Mouse (Mus musculus): ENCODE results near the gene Cacnb1. TPM values are rescaled to one million over a fixed set of nuclear protein-coding genes. Genes with fewer than 3 reads are reported as not detected.

The Cacnb1 gene
- polyA plus RNA-seq, 1 experiment from 2014 or later = 6.5 TPM

DNA sequence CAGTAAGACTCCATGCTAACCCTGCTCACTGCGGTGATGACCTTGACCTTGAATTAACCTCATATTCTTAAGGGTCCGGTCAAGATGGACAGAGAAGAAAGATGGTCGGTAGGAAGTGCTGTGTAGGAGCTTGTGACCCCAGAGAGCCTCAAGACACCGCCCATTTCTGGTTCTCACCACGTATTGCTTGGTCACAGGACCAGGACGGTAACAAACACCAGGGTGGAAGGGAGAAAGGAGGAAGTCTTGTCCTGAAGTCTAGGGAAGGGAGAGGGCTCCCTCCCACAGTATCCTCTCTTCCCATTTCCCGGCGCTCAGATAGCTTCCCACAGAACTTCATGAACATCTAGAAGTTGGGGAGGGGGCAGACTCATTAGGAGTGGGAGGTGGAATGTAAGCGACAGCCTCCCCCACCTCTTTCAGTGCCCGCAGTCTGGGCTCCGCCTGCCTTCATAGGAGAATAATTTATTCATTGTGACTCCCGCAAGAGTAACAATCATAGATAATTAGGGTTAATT, 28.8 kb upstream of the Cacnb1 start:
- Histone ChIP-seq H3K27ac (no peak overlapping the region; the same call in 1 of the 2 replicates), H3K27me3 (ENCODE audit: low read depth, poor library complexity, severe bottlenecking) (peaks cover 87% of the 10 kb centered on the region), H3K4me1 (peaks cover 31% of the 10 kb centered on the region), H3K9me3 (replicated peaks) (no peaks in the 10 kb centered on the region), H3K36me3 (no peaks in the 10 kb centered on the region), H3K4me3 (peak overlapping the region; percentile 48)
- 6% methylated on average over 12 of the region's 12 CpGs for WGBS
- no peak for DNase-seq (ENCODE audit: low spot score)

DNA sequence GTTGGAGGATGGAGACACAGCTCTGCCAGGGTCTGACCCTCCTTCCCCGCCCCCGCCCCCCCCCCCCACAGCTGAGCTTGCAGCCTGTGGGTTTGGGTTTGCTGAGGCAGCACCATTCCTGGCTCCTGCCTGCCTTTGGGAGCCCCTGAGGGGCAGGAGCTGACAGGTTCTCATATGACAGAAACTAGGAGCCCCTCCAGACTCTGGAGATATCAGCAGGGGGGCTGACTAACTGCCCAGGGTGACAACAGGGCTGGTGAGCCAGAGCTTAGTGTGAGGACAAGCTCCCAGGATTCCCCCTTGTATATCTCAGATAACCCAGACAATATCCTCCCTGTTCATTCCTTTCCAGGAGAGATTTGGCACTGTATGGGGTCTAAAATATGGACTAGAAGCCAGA, 28.1 kb upstream of the Cacnb1 start:
- no CpG with 5 or more reads among the region's 2 CpGs for WGBS
- no peak for DNase-seq (ENCODE audit: low spot score)
- peaks cover 34% of the 10 kb centered on the region for H3K4me1 ChIP-seq
- H3K36me3 ChIP-seq = no peaks in the 10 kb centered on the region
- H3K9me3 ChIP-seq (replicated peaks) = no peaks in the 10 kb centered on the region
- H3K27me3 ChIP-seq (ENCODE audit: low read depth, poor library complexity, severe bottlenecking) = peaks cover 86% of the 10 kb centered on the region
- no peak overlapping the region for H3K27ac ChIP-seq
- H3K4me3 ChIP-seq = no peak overlapping the region

DNA sequence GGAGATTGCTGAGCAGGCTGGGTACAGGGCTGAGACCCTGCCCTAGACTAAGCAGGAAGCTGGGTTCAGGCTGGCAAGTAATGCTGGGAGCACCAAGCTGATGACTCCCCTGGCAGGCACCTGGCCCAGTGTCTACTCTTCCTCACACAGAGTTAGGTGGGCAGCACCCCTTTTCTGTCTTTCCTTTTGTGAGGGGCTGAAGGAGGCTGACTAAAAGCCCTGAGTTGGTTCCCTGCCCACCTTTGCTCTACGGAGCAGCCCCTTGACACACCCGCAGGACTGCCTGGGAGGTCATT, 27.6 kb upstream of the Cacnb1 start:
- no peaks in the 10 kb centered on the region for H3K36me3 ChIP-seq
- DNase-seq (ENCODE audit: low spot score) = no peak
- peaks cover 34% of the 10 kb centered on the region for H3K4me1 ChIP-seq
- no peak overlapping the region for H3K27ac ChIP-seq
- 20% methylated on average over 2 of the region's 2 CpGs for WGBS
- no peaks in the 10 kb centered on the region for H3K9me3 ChIP-seq (replicated peaks)
- no peak overlapping the region for H3K4me3 ChIP-seq
- peaks cover 81% of the 10 kb centered on the region for H3K27me3 ChIP-seq (ENCODE audit: low read depth, poor library complexity, severe bottlenecking)

DNA sequence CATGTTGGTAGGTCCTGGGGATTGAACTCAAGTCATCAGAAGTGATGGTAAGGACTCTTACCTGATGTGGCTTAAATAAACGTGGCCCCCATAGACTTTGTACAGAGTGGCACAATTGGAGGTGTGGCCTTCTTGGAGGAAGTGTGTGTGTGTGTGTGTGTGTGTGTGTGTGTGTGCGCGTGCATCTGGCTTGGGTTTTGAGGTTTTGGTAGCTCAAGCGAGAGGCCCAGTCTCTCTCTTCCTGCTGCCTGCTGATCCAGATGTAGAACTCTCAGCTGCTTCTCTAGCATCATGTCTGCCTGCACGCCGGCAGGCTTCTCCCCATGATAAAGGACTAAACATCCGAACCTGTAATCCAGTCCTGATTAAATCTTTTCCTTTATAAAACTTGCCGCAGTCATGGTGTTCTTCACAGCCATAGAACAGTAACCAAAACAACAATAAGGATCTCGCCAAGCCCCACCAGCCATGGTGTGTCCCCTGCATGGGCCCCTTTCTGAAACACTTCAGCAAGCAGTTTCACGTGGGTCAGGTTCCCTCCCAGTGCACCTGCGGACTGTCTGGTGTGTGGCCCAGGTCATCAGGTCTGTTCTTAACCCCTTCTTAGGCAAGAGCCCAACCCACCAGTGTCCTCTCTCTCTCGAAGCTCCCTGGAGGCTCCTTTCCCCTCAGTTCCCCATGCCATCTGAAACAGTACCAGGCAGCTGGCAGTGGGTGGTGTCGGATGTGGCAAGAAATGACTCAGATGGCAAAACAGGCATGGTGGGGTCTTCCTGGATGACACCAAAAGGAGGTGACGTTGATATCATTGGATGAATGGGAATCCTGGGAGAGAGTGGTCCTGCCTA, 27.1 kb upstream of the Cacnb1 start:
- Histone ChIP-seq H3K9me3 (replicated peaks) (no peaks in the 10 kb centered on the region), H3K27me3 (ENCODE audit: low read depth, poor library complexity, severe bottlenecking) (peaks cover 75% of the 10 kb centered on the region), H3K4me1 (peaks cover 34% of the 10 kb centered on the region), H3K4me3 (no peak overlapping the region), H3K36me3 (no peaks in the 10 kb centered on the region), H3K27ac (no peak overlapping the region)
- 74% methylated on average over 14 of the region's 14 CpGs for WGBS
- no peak for DNase-seq (ENCODE audit: low spot score)

DNA sequence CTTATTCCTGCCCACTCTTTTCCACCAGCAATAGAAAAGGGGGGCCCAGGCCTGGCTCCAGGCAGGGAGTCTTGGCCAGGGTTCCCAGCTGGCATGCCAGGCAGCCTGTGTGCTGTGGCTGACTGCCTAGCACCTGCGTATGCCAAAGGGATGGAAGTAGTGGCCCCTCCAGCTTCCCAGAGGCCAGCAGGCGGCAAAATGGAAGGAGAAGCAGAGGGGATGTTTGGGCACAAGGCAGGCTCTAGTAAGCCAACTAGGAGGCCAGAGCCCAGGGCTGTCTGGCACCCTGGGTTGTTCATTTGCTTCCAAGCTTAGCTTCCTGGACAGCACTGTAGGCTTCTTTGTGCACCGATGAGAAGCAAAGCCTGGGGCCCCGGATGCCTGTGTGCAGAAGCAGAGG, 24.9 kb upstream of the Cacnb1 start:
- Histone ChIP-seq H3K27ac (no peak overlapping the region; the same call in 1 of the 2 replicates), H3K4me3 (no peak overlapping the region), H3K27me3 (ENCODE audit: low read depth, poor library complexity, severe bottlenecking) (peaks cover 62% of the 10 kb centered on the region), H3K9me3 (replicated peaks) (no peaks in the 10 kb centered on the region), H3K36me3 (no peaks in the 10 kb centered on the region), H3K4me1 (peaks cover 30% of the 10 kb centered on the region)
- WGBS = 85% methylated on average over 4 of the region's 4 CpGs
- DNase-seq (ENCODE audit: low spot score) = no peak

DNA sequence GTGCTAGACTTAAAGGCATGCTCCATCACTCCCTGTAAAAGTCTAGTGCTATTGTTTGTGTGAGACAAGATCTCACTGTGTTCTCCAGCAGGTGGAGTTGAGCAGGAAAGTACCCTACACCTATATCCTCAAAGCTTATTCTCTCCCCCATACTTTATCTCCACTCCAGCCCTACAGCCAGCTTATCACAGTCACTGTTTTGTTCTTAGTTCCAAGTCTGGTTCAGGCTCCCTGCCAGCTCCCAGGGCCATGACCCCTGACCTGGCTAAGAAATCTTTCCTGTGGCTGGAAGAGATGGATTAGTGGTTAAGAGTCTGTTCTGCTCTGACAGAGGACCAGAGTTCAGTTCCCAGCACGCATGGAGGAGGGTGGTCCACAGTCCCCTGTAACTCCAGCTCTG, 23.6 kb upstream of the Cacnb1 start:
- H3K9me3 ChIP-seq (replicated peaks) = no peaks in the 10 kb centered on the region
- WGBS = 70% methylated on average over 1 of the region's 1 CpGs
- no peak overlapping the region for H3K27ac ChIP-seq
- H3K4me3 ChIP-seq = no peak overlapping the region
- H3K27me3 ChIP-seq (ENCODE audit: low read depth, poor library complexity, severe bottlenecking) = peaks cover 49% of the 10 kb centered on the region
- no peak for DNase-seq (ENCODE audit: low spot score)
- H3K36me3 ChIP-seq = no peaks in the 10 kb centered on the region
- peaks cover 17% of the 10 kb centered on the region for H3K4me1 ChIP-seq

DNA sequence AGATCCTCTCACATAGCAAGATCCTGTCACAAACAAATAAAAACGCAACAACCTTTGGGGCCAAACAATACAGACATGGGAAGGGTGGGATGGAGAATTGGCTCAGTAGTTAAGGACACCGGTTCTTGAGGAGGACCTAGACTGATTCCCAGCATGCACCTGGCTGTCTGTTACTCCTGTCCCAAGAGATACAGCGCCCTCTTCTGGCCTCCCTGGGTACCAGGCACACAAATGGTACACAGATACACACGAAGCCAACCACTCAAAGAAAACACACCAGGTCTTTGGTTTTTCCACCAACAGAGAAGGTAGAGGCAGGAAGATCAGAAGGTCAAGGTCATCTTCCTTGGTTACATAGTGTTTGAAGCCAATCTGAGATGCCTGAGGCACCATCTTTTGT, 22.8 kb upstream of the Cacnb1 start:
- no peak for DNase-seq (ENCODE audit: low spot score)
- WGBS = 67% methylated on average over 4 of the region's 4 CpGs
- H3K9me3 ChIP-seq (replicated peaks) = no peaks in the 10 kb centered on the region

DNA sequence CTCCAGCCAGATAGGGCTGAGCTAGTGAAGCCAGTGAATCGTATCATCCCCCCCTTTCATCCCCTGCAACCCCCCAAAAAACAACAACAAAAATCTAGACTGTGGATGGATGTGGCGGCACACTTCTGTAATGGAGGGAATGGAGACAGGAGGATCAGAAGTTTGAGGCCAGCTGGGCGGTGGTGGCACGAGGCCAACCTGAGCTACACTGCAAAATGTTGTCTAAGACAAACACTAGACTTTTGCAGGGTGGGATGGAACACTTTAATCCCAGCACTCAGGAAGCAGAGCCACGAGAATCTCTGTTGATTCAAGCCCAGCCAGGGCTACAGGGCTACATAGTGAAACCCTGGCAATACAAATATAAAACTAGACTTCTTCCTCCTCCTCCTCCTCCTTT, 21.2 kb upstream of the Cacnb1 start:
- no peaks in the 10 kb centered on the region for H3K9me3 ChIP-seq (replicated peaks)
- H3K4me1 ChIP-seq = peaks cover 14% of the 10 kb centered on the region
- DNase-seq (ENCODE audit: low spot score) = no peak
- H3K4me3 ChIP-seq = no peak overlapping the region
- no peak overlapping the region for H3K27ac ChIP-seq
- H3K36me3 ChIP-seq = no peaks in the 10 kb centered on the region
- WGBS = 70% methylated on average over 5 of the region's 5 CpGs
- peaks cover 25% of the 10 kb centered on the region for H3K27me3 ChIP-seq (ENCODE audit: low read depth, poor library complexity, severe bottlenecking)

More for the DNA sequence above, 22.8 kb upstream of the Cacnb1 start:
- H3K4me1 ChIP-seq = peaks cover 16% of the 10 kb centered on the region
- H3K27me3 ChIP-seq (ENCODE audit: low read depth, poor library complexity, severe bottlenecking) = peaks cover 41% of the 10 kb centered on the region
- H3K36me3 ChIP-seq = no peaks in the 10 kb centered on the region
- H3K27ac ChIP-seq = no peak overlapping the region
- H3K4me3 ChIP-seq = no peak overlapping the region

DNA sequence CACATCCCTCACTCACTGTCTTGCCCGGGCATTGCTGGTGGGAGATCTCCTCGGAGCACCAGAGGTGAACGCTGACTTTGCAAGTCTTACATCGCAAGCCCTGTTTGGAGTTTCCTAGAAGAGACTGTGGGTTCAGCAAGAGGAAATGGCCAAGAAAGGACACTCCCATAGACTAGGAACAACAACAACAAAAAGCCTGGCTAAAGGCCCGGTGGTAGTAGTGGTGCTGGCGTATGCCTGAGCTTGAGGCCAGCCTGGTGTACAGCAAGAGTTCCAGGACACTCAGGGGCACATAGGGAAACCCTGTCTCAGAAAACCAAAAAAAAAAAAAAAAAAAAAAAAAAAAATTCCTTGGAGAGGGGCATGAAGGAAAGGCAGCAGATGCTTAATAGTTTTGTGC, 19.9 kb upstream of the Cacnb1 start:
- WGBS = 93% methylated on average over 6 of the region's 6 CpGs
- no peak overlapping the region for H3K27ac ChIP-seq
- peaks cover 9% of the 10 kb centered on the region for H3K4me1 ChIP-seq
- no peaks in the 10 kb centered on the region for H3K36me3 ChIP-seq
- no peak for DNase-seq (ENCODE audit: low spot score)
- H3K4me3 ChIP-seq = no peak overlapping the region
- peaks cover 18% of the 10 kb centered on the region for H3K27me3 ChIP-seq (ENCODE audit: low read depth, poor library complexity, severe bottlenecking)
- H3K9me3 ChIP-seq (replicated peaks) = no peaks in the 10 kb centered on the region

DNA sequence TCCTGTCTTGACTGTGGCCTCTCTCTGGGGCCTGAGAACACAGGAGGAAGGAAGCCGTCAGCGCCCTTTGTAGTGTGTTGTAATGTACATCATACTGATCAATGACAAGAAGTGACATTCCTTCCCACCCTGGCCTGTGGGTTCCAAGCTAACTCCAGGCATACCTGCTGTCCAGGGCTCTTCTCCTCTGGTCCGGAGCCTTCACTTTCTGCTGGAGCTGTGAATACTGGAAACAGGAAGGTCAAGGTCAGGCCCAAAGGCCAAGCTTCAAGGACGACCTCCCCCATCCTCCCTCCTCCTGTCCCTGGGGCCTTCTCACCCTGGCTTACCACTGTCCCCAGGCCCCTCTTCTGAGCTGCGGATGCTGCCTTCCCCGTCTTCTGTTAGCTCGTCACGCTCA, 18.1 kb upstream of the Cacnb1 start:
- peaks cover 30% of the 10 kb centered on the region for H3K27me3 ChIP-seq (ENCODE audit: low read depth, poor library complexity, severe bottlenecking)
- H3K4me1 ChIP-seq = peaks cover 11% of the 10 kb centered on the region
- no peaks in the 10 kb centered on the region for H3K9me3 ChIP-seq (replicated peaks)
- H3K36me3 ChIP-seq = no peaks in the 10 kb centered on the region
- 72% methylated on average over 8 of the region's 8 CpGs for WGBS
- H3K27ac ChIP-seq = no peak overlapping the region
- no peak for DNase-seq (ENCODE audit: low spot score)
- H3K4me3 ChIP-seq = no peak overlapping the region

DNA sequence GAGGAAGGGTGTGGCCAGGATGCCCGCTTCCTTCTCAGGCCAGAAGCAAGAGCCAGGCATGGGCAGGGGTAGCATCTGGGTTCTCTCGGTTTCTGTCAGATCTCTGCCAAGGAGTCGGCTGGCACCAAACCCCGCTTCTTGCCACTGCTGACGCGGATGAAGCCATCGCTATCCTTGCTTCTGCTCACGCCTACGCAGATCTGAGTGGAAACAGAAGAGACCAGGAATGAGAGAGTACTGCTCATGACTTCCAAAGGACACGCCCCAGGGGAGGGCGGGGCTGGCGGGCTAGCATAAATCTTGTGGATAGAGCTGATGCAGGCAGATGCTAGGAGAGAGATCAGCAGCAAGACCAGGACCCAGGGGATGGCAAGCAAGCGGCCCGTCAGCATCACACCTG, 15.0 kb upstream of the Cacnb1 start:
- H3K36me3 ChIP-seq = no peaks in the 10 kb centered on the region
- no peak overlapping the region for H3K4me3 ChIP-seq
- DNase-seq (ENCODE audit: low spot score) = no peak
- H3K27me3 ChIP-seq (ENCODE audit: low read depth, poor library complexity, severe bottlenecking) = peaks cover 37% of the 10 kb centered on the region
- WGBS = 54% methylated on average over 14 of the region's 14 CpGs
- no peak overlapping the region for H3K27ac ChIP-seq
- H3K4me1 ChIP-seq = peaks cover 25% of the 10 kb centered on the region
- no peaks in the 10 kb centered on the region for H3K9me3 ChIP-seq (replicated peaks)

DNA sequence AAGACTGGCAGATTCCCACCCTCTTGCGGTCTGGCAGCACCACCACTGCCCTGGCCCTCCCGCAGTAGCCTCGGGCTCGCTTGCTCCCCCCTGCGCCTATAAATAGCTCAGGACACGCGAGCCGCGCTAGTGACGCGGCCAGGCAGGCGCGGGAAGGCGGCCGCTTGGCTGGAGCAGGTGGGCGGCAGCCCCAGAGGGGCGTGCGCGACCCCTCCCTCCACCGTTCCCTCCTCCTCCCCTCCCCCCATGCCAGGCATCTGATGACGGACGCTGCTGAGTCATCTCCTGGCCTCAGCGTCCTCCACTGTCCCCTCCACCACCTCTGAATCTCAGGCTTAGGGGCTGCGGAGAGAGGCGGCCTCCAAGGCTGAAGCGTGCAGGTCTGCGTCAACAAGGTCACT, 13.1 kb upstream of the Cacnb1 start:
- Histone ChIP-seq H3K27ac (peak overlapping the region; percentile 48), H3K27me3 (ENCODE audit: low read depth, poor library complexity, severe bottlenecking) (peaks cover 37% of the 10 kb centered on the region), H3K36me3 (peaks cover 4% of the 10 kb centered on the region), H3K4me1 (peaks cover 22% of the 10 kb centered on the region), H3K9me3 (replicated peaks) (no peaks in the 10 kb centered on the region), H3K4me3 (peak overlapping the region; percentile 52)
- under 1% methylated on average over 27 of the region's 27 CpGs for WGBS
- DNase-seq (ENCODE audit: low spot score) = peak; percentile 69

DNA sequence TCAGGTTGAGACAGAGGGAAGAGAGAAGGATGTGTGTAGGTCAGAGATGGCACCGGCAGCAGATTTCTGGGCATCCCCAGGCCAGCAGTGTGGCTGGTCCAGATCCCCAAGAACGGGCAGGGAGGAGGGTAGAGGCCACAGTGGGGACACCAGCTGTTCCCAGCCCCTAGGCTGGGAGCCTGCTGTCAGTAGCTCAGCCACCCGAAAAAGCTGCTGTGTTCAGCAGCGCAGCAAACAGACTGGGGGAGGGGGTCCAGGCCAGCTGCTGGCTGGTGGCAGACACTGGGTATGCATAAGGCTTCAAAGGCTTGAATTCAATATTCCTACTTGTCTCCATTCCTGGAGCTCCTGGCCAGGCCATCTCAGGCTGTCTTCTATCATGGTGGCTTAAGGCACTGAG, 12.0 kb upstream of the Cacnb1 start:
- DNase-seq (ENCODE audit: low spot score) = no peak
- H3K4me1 ChIP-seq = peaks cover 21% of the 10 kb centered on the region
- peaks cover 16% of the 10 kb centered on the region for H3K36me3 ChIP-seq
- no peak overlapping the region for H3K4me3 ChIP-seq
- H3K27ac ChIP-seq = peak overlapping the region; percentile 36; the same call in 1 of the 2 replicates
- H3K9me3 ChIP-seq (replicated peaks) = no peaks in the 10 kb centered on the region
- H3K27me3 ChIP-seq (ENCODE audit: low read depth, poor library complexity, severe bottlenecking) = peaks cover 37% of the 10 kb centered on the region
- WGBS = 40% methylated on average over 4 of the region's 4 CpGs
